Mouse (Mus musculus) erythroblast, embryonic 14.5 days (primary cell): ENCODE data around the gene Hsbp1.

Experiments used
- GATA1 ChIP-seq: IDR thresholded peaks from 2 replicates; pipeline ENCODE4 v1.6.1; 2012; ENCODE audit warnings: low read length, inconsistent platforms, mixed read lengths
- TAL1 ChIP-seq: IDR thresholded peaks from 3 replicates; pipeline ENCODE4 v1.6.1; 2012; ENCODE audit warnings: low read length, inconsistent platforms, mixed read lengths

DNA sequence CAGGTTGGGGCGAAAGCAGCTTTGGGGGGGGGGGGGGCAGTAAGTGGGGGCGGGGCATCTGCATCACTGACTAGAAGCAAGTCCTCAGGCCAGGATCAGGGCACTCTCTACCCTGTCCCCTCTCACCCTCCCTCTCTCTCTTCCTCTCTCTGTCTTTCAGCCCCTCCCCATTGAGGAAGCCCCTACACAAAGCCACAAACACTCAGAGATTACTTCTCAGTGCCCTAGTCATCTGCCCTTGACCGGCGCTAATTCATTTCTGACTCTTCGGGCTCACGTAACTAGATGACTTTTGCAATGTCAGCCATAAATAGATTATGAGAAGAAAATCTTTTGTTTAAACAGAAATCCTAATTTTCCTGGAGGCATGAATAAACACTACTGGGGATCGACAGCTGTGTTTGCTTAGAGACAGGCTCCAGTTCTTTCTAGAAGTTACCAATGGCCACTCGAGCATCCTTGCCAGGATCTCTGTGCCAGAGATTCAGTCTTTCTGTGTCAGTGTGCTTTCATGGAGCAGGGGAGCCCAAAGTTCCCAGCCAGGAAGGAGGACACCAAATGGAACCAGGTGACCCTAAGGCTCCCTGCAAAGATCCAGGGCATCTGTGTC lies 16.5 kb downstream of the Hsbp1 start:
- TF ChIP-seq TAL1 (no peak), GATA1 (no peak)
